Mouse (Mus musculus) CH12.LX (cell line): ENCODE results near the gene Abhd11.

Experiments used
- CTCF ChIP-seq, 2 experiments: IDR thresholded peaks in 1 of 2; conservative IDR thresholded peaks in 1 of 2; 2 replicates each; pipeline ENCODE4 v1.5.1; 2011 to 2012; ENCODE audit warnings: low read depth in 2 of 2, low read length in 2 of 2, improper control_type of control experiment in 1 of 2, inconsistent platforms in 1 of 2, mild to moderate bottlenecking in 1 of 2, moderate library complexity in 1 of 2
- MXI1 ChIP-seq: IDR thresholded peaks from 2 replicates; pipeline ENCODE4 v1.6.1; 2011; ENCODE audit warnings: mild to moderate bottlenecking, low read depth, low read length, improper control_type of control experiment
- NRF1 ChIP-seq: IDR thresholded peaks from 2 replicates; pipeline ENCODE4 v1.6.1; 2014; ENCODE audit warnings: low read depth, mild to moderate bottlenecking, inconsistent platforms, low read length, improper control_type of control experiment, moderate library complexity
- TCF12 ChIP-seq: IDR thresholded peaks from 2 replicates; pipeline ENCODE4 v1.6.1; 2014; ENCODE audit warnings: low read depth, mild to moderate bottlenecking, inconsistent platforms, low read length, improper control_type of control experiment
- USF1 ChIP-seq: IDR thresholded peaks from 2 replicates; pipeline ENCODE4 v1.6.1; 2014; ENCODE audit warnings: low read depth, mild to moderate bottlenecking, inconsistent platforms, low read length, improper control_type of control experiment
- ZC3H11A ChIP-seq: IDR thresholded peaks from 2 replicates; pipeline ENCODE4 v1.6.1; 2012; ENCODE audit warnings: low read depth, mild to moderate bottlenecking, inconsistent platforms, low read length, improper control_type of control experiment

- TF ChIP-seq TCF12 (no peak), CTCF (conservative IDR thresholded peaks at IDR 0.05 in 1 of 2, IDR thresholded peaks at IDR 0.05 in 1 of 2; ENCODE audit: low read depth in 2 of 2, low read length in 2 of 2) (no peak), NRF1 (no peak), ZC3H11A (no peak), USF1 (no peak), MXI1 (no peak)
Measured at GRCm38 (mm10) chr5:134977837-134978236, 31.1 kb upstream of the Abhd11 start.
